Mouse (Mus musculus): ENCODE measurements around the gene Hccs.

DNA sequence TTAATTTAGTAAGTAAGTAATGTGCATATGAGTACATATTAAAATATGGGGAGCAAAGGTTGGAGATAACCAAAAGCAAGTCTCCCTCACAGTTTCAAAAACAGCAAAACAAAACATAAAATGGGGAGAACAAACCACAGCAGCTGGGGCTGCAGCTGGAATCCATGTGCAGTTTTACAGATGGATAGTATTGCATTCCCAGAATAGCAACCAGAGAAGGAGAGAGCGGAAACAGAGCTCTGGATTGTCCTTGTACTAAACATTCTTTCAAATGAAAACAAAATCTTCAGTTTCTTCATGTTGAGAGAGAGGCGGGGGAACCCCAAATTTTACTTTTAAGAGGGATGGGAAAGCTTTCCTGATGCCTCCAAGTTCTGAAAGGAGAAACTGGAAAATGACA lies 58.0 kb downstream of the Hccs start:
- no peak for TF ChIP-seq CHD2 (IDR thresholded peaks at IDR 0.05; ENCODE audit: low read depth, low read length)
- no peak for TF ChIP-seq ZNF384 (IDR thresholded peaks at IDR 0.05; ENCODE audit: low read depth, low read length)
- no peak for TF ChIP-seq ZC3H11A (IDR thresholded peaks at IDR 0.05; ENCODE audit: borderline replicate concordance, low read depth, low read length)
